Mouse (Mus musculus): ENCODE data around the gene Spdye4b.

GRCm38 (mm10) chr5:143244926-143245325 lies 64.1 kb downstream of the Spdye4b start:
- no peak for TF ChIP-seq CTCF (conservative IDR thresholded peaks at IDR 0.05; ENCODE audit: low read length)
- TF ChIP-seq POU5F1 (IDR thresholded peaks at IDR 0.05; ENCODE audit: borderline replicate concordance, low read length): no peak
- no peak for TF ChIP-seq NANOG (IDR thresholded peaks at IDR 0.05; ENCODE audit: borderline replicate concordance, low read length)

All from E14TG2a.4 (cell line).